Mouse (Mus musculus): Measurements from ENCODE around the gene Nsun5. TPM values are rescaled to one million over a fixed set of nuclear protein-coding genes. Genes with fewer than 3 reads are reported as not detected.

The Nsun5 gene
- polyA plus RNA-seq, 1 experiment from 2014 or later: 24.9 TPM

GRCm38 (mm10) chr5:135405437-135405836, 35.7 kb downstream of the Nsun5 start:
- H3K4me3 ChIP-seq (replicated peaks): no peak overlapping the region
- no peak overlapping the region for H3K27ac ChIP-seq
- no peaks in the 10 kb centered on the region for H3K36me3 ChIP-seq
- H3K9ac ChIP-seq: no peak overlapping the region
- WGBS (ENCODE audit: insufficient replicate concordance): 70% methylated on average over 9 of the region's 9 CpGs
- no peaks in the 10 kb centered on the region for H3K4me1 ChIP-seq (replicated peaks)
- no peak for ATAC-seq (ENCODE audit: low read depth)
- no peak for DNase-seq
- H3K9me3 ChIP-seq (replicated peaks): no peaks in the 10 kb centered on the region
- H3K27me3 ChIP-seq: no peaks in the 10 kb centered on the region
- no peak overlapping the region for H3K4me2 ChIP-seq

DNA sequence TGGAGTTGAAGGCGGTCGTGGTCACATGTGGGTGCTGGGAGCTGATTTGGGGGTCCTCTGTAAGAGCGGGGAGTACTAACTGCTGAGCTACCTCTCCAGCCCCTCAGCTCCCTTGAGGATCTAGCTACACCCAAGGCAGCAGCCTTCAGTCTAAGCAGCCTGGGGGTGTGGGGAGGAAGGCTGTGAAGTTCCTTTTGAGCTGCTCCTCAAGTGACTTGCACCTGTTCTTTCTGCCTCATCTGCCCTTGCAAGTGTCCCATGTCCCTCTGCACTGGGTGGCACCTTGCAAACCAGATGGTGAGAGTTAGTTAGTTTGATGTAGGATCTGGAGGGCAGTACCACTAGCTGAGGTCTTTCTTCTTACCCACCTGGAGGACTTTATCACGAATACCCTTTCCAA, 38.4 kb downstream of the Nsun5 start:
- H3K9ac ChIP-seq: no peak overlapping the region
- 74% methylated on average over 4 of the region's 4 CpGs for WGBS (ENCODE audit: insufficient replicate concordance)
- no peak overlapping the region for H3K4me2 ChIP-seq
- H3K4me1 ChIP-seq (replicated peaks): no peaks in the 10 kb centered on the region
- DNase-seq: no peak
- H3K27me3 ChIP-seq: no peaks in the 10 kb centered on the region
- H3K27ac ChIP-seq: no peak overlapping the region
- no peak overlapping the region for H3K4me3 ChIP-seq (replicated peaks)
- H3K9me3 ChIP-seq (replicated peaks): no peaks in the 10 kb centered on the region
- ATAC-seq (ENCODE audit: low read depth): no peak
- no peaks in the 10 kb centered on the region for H3K36me3 ChIP-seq

DNA sequence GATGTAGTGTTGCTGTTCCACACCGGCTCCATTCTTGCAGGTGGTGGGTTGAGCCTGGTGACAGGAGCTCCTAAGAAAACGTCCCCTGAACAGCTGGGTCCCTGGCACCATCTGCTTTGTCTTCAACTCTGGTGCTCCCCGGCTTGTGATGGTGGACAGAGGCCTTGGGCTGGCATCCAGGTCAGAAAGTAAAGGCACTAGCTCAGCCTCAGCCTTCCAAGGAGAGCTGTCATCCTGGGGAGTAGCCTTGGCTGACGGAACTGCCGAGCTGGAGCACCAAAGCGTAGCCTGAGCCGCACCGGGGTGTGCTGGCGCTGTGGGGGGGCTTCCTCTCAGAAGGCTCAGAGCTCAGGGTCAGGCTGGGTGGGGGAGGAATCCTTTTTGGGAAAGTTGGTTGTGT, 40.5 kb downstream of the Nsun5 start:
- Histone ChIP-seq H3K27ac (no peak overlapping the region), H3K9me3 (replicated peaks) (no peaks in the 10 kb centered on the region), H3K4me3 (replicated peaks) (no peak overlapping the region), H3K4me1 (replicated peaks) (no peaks in the 10 kb centered on the region), H3K36me3 (no peaks in the 10 kb centered on the region), H3K27me3 (no peaks in the 10 kb centered on the region), H3K9ac (no peak overlapping the region), H3K4me2 (no peak overlapping the region)
- ATAC-seq (ENCODE audit: low read depth) (no peak), DNase-seq (no peak)
- 75% methylated on average over 9 of the region's 9 CpGs for WGBS (ENCODE audit: insufficient replicate concordance)

Small RNA genes within 50 kb of the gene (microRNA-seq; reads per million reads assigned to microRNA genes)
- gene Mir7033: 1.5 reads per million

Other genes with a start within 250 kb of the Nsun5 start
- gene Tbl2, start 220.3 kb upstream of the Nsun5 start, polyA plus RNA-seq (2015; fragmentation: Nextera tagmentation; extraction: Ambion mirVana): 13.1 and 13.6 TPM in 2 replicates
- 34.5 and 41.1 TPM in 2 replicates for gene Bcl7b, start 201.7 kb upstream of the Nsun5 start, polyA plus RNA-seq (2015; fragmentation: Nextera tagmentation; extraction: Ambion mirVana)
- 21.4 and 23.8 TPM in 2 replicates for gene Baz1b, start 182.7 kb upstream of the Nsun5 start, polyA plus RNA-seq (2015; fragmentation: Nextera tagmentation; extraction: Ambion mirVana)
- gene Fzd9, start 118.7 kb upstream of the Nsun5 start, polyA plus RNA-seq (2015; fragmentation: Nextera tagmentation; extraction: Ambion mirVana): 0.43 and 0.59 TPM in 2 replicates
- gene Fkbp6, start 19.9 kb upstream of the Nsun5 start, polyA plus RNA-seq (2015; fragmentation: Nextera tagmentation; extraction: Ambion mirVana): not detected in 2 replicates
- not detected in 2 replicates for gene Trim50, start 16.7 kb upstream of the Nsun5 start, polyA plus RNA-seq (2015; fragmentation: Nextera tagmentation; extraction: Ambion mirVana)
- 6.4 and 6.7 TPM in 2 replicates for gene Pom121, start 24.6 kb downstream of the Nsun5 start, polyA plus RNA-seq (2015; fragmentation: Nextera tagmentation; extraction: Ambion mirVana)
- 3.4 and 4.6 TPM in 2 replicates for gene Hip1, start 175.2 kb downstream of the Nsun5 start, polyA plus RNA-seq (2015; fragmentation: Nextera tagmentation; extraction: Ambion mirVana)
- gene Ccl26, start 193.6 kb downstream of the Nsun5 start, polyA plus RNA-seq (2015; fragmentation: Nextera tagmentation; extraction: Ambion mirVana): not detected in 2 replicates
- 15.0 and 15.7 TPM in 2 replicates for gene Ccl24, start 203.1 kb downstream of the Nsun5 start, polyA plus RNA-seq (2015; fragmentation: Nextera tagmentation; extraction: Ambion mirVana)